Mouse (Mus musculus) erythroblast, embryonic 14.5 days (primary cell): ENCODE results near the gene Skap1.

Source experiments
- GATA1 ChIP-seq: IDR thresholded peaks from 2 replicates; pipeline ENCODE4 v1.6.1; 2012; ENCODE audit warnings: low read length, inconsistent platforms, mixed read lengths
- TAL1 ChIP-seq: IDR thresholded peaks from 3 replicates; pipeline ENCODE4 v1.6.1; 2012; ENCODE audit warnings: low read length, inconsistent platforms, mixed read lengths

GRCm38 (mm10) chr11:96501042-96501441 is 36.6 kb downstream of the Skap1 start:
- TF ChIP-seq GATA1: no peak
- no peak for TF ChIP-seq TAL1
